Mouse (Mus musculus) hindbrain, embryonic 14.5 days (tissue): ENCODE data around the gene Cd200r2. TPM values are rescaled to one million over a fixed set of nuclear protein-coding genes. Genes with fewer than 3 reads are reported as not detected.
"Not testable (repeated sequence)": the region's sequence is repeated elsewhere in the genome, so short reads cannot be mapped to it uniquely, and the experiment has no call there.

Experiments used
- ATAC-seq: fragments of 200-750 bp; cut with Nextera tagmentation; 2 replicates; pipeline ENCODE4 v1.8.0; 2017; ENCODE audit warnings: moderate number of reproducible peaks, mild to moderate bottlenecking, moderate TSS enrichment, moderate library complexity; ENCODE audit not compliant: low FRiP score
- DNase-seq: peaks from one replicate; pipeline ENCODE4 v3.0.0-alpha.2; 2015; ENCODE audit warnings: low spot score
- H3K27ac ChIP-seq: fragments of 300-500 bp; sonication (generic); 2 replicates; pipeline ENCODE4 v1.5.1; 2014; ENCODE audit warnings: mild to moderate bottlenecking, moderate library complexity
- H3K27me3 ChIP-seq: fragments of 300-500 bp; sonication (generic); 2 replicates; pipeline ENCODE4 v1.6.1; 2014; ENCODE audit warnings: mild to moderate bottlenecking, low read length, mixed read lengths; ENCODE audit not compliant: control insufficient read depth, insufficient read depth
- H3K36me3 ChIP-seq: fragments of 300-500 bp; sonication (generic); replicated peaks from 2 replicates; pipeline ENCODE4 v1.6.1; 2014; ENCODE audit not compliant: control insufficient read depth, insufficient read depth
- H3K4me1 ChIP-seq: fragments of 300-500 bp; sonication (generic); replicated peaks from 2 replicates; pipeline ENCODE4 v1.6.1; 2014; ENCODE audit warnings: antibody characterized with exemption, low read length, mixed read lengths; ENCODE audit not compliant: control insufficient read depth, insufficient read depth
- H3K4me2 ChIP-seq: fragments of 300-500 bp; sonication (generic); replicated peaks from 2 replicates; pipeline ENCODE4 v1.6.1; 2014; ENCODE audit warnings: mild to moderate bottlenecking, moderate library complexity
- H3K4me3 ChIP-seq: fragments of 300-500 bp; sonication (generic); replicated peaks from 2 replicates; pipeline ENCODE4 v1.5.1; 2014; ENCODE audit warnings: mild to moderate bottlenecking, low read length
- H3K9ac ChIP-seq: fragments of 300-500 bp; sonication (generic); 2 replicates; pipeline ENCODE4 v1.6.1; 2014
- H3K9me3 ChIP-seq: fragments of 300-500 bp; sonication (generic); 2 replicates; pipeline ENCODE4 v1.6.1; 2016; ENCODE audit warnings: low read length; ENCODE audit not compliant: control insufficient read depth
- WGBS: fragments of 180-500 bp; shearing (Covaris S2); extraction: QIAGEN DNeasy Blood & Tissue Kit; methylation state at CpG from one replicate; pipeline ENCODE4 v1.1.7; 2014; 5-methylcytosine and 5-hydroxymethylcytosine counted together
- polyA plus RNA-seq: library from polyadenylated mRNA; unstranded; fragments of >200 nt; fragmentation: Nextera tagmentation; extraction: Ambion mirVana; gene quantifications from 2 replicates; pipeline ENCODE4 v1.2.1, GENCODE M21; 2014

Gene Cd200r2
- 0.20 TPM in 1 of 2 replicates, not detected in the other for polyA plus RNA-seq

DNA sequence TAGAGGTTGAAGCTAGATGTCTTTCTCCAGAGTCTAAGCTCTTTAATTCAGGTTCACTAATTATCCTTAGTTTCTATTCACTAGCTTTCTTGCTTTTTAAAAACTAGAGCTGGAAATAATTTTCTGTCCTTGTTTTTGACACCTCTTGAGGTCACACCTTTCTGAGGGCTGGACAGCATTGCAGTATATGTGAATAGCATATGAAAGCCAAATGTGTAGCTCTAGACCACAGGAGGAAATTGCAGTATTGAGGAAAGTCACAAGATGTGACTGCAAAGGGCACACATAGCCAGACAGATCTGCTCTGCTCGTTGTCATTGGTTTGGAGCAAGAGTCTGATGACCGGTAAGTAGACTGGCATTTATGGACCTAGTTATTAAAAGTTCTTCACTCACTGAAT is at the start of gene Cd200r2:
Gene Cd200r2 (plus strand): TSS at position 301 of the 400 bp plus-strand sequence.
- no peaks in the 10 kb centered on the region for H3K9me3 ChIP-seq
- no peak within 1 kb of the TSS for H3K4me2 ChIP-seq
- no peak within 1 kb of the TSS for H3K9ac ChIP-seq
- no peaks in the 10 kb centered on the region for H3K27me3 ChIP-seq
- 90% methylated on average over 2 of the region's 2 CpGs for WGBS
- H3K36me3 ChIP-seq: no peaks in the 10 kb centered on the region
- no peak for DNase-seq
- H3K4me1 ChIP-seq: no peaks in the 10 kb centered on the region
- no peak within 1 kb of the TSS for H3K4me3 ChIP-seq
- ATAC-seq: no peak
- no peak within 1 kb of the TSS for H3K27ac ChIP-seq

DNA sequence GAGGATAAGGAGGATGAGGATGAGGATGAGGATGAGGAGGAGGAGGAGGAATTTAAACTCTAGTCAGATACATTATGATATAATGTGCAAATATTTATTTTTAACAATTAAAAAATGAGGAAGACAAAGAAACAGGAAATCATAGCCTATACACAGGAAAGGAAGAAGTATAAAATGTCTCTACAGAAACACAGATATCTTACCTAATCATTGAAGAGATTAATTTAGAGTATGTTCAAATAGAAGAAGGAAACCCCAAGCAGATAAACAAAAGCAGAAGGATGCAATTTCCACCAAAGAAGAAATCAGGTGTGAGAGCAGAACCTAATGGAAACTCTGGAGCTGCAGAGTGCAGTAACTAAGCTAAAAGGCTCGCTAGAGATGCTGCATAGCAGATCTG is 48.9 kb upstream of the Cd200r2 start:
- DNase-seq: no peak
- no peaks in the 10 kb centered on the region for H3K27me3 ChIP-seq
- no peak overlapping the region for H3K9ac ChIP-seq
- no peak for ATAC-seq
- H3K4me2 ChIP-seq: no peak overlapping the region
- H3K9me3 ChIP-seq: no peaks in the 10 kb centered on the region
- 59% methylated on average over 1 of the region's 1 CpGs for WGBS
- no peaks in the 10 kb centered on the region for H3K4me1 ChIP-seq
- H3K4me3 ChIP-seq: no peak overlapping the region
- no peaks in the 10 kb centered on the region for H3K36me3 ChIP-seq
- no peak overlapping the region for H3K27ac ChIP-seq

DNA sequence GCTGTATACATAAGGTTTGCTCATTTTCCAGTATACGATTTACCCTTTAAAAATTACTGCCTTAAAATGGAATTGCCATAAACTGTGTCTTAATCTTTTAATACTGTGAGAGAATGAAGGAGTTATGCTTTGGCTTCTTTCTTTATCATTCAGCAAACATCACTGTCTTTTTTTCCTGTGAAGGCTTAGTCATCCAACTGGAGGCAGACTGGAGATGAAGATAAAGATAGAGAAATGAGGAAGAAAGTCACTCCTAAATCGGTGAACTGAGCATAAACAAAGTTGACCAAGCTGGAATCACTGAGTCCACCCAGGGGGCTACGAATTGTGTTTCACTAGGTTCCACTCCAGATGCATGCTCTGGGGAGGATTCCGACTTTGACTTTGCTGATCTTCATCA is 46.4 kb upstream of the Cd200r2 start:
- DNase-seq (no peak), ATAC-seq (no peak)
- Histone ChIP-seq H3K4me1 (no peaks in the 10 kb centered on the region), H3K9me3 (no peaks in the 10 kb centered on the region), H3K4me2 (no peak overlapping the region), H3K27me3 (no peaks in the 10 kb centered on the region), H3K9ac (no peak overlapping the region), H3K27ac (no peak overlapping the region), H3K36me3 (no peaks in the 10 kb centered on the region), H3K4me3 (no peak overlapping the region)
- 88% methylated on average over 4 of the region's 4 CpGs for WGBS

DNA sequence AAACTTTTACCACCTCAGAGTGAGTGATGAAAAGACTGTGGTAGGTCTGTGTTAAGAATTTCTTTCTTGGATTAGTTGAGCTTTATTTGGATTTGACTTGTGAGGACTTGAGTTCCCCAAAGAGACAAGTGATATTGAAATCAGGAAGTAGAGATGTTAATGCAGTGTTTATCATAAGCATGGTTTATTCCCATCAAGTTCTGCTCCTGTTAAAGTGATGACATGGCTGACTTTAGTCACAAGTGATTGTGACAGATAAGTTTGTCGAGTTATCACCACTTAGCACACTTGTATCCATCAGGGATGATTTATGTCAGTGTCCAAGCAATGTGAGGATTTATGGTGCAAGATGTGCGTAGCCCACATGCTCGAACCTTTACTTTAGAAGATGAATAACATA is 34.6 kb upstream of the Cd200r2 start:
- H3K36me3 ChIP-seq: no peaks in the 10 kb centered on the region
- no peak overlapping the region for H3K4me3 ChIP-seq
- no peak overlapping the region for H3K27ac ChIP-seq
- WGBS: 79% methylated on average over 3 of the region's 3 CpGs
- H3K9me3 ChIP-seq: no peaks in the 10 kb centered on the region
- H3K27me3 ChIP-seq: no peaks in the 10 kb centered on the region
- DNase-seq: no peak
- ATAC-seq: no peak
- no peak overlapping the region for H3K4me2 ChIP-seq
- H3K4me1 ChIP-seq: no peaks in the 10 kb centered on the region
- no peak overlapping the region for H3K9ac ChIP-seq

DNA sequence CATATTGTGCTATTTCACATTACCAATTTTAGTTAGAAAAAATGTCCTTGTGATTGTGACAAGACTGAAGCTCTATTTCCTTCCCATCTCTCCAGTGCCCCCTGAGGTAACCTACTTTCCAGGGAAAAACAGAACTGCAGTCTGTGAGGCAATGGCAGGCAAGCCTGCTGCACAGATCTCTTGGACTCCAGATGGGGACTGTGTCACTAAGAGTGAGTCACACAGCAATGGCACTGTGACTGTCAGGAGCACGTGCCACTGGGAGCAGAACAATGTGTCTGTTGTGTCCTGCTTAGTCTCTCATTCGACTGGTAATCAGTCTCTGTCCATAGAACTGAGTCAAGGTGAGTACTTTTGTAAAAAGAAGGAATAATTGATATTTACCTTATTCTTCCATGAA is 33.7 kb upstream of the Cd200r2 start:
- DNase-seq, H3K9me3 ChIP-seq, H3K4me3 ChIP-seq, H3K27ac ChIP-seq, H3K27me3 ChIP-seq, H3K4me1 ChIP-seq, ATAC-seq, H3K9ac ChIP-seq, H3K4me2 ChIP-seq, H3K36me3 ChIP-seq: not testable (repeated sequence)
- 53% methylated on average over 2 of the region's 2 CpGs for WGBS

DNA sequence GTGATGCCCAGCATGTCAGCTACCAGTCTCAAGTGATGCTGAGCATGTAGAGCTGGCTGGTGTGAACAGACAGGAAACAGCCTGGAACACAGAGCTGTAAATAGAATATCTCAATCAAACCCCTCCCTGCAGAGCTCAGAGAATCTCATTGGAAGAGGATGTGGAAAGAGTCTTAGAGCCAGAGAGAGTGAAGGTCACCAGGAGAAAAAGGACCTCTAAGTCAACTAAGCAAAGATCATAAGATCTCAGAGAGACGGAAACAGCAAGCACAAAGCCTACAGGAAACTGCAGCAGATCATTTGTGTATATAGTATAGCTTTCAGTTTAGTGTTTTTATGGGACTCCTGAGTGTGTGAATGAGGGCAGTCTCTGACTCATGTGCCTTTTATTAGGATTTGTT is 8.3 kb downstream of the Cd200r2 start:
- Histone ChIP-seq H3K27ac (no peak overlapping the region), H3K36me3 (no peaks in the 10 kb centered on the region), H3K4me1 (no peaks in the 10 kb centered on the region), H3K27me3 (no peaks in the 10 kb centered on the region), H3K9ac (no peak overlapping the region), H3K9me3 (no peaks in the 10 kb centered on the region), H3K4me2 (no peak overlapping the region), H3K4me3 (no peak overlapping the region)
- 86% methylated on average over 1 of the region's 1 CpGs for WGBS
- ATAC-seq: no peak
- DNase-seq: no peak

DNA sequence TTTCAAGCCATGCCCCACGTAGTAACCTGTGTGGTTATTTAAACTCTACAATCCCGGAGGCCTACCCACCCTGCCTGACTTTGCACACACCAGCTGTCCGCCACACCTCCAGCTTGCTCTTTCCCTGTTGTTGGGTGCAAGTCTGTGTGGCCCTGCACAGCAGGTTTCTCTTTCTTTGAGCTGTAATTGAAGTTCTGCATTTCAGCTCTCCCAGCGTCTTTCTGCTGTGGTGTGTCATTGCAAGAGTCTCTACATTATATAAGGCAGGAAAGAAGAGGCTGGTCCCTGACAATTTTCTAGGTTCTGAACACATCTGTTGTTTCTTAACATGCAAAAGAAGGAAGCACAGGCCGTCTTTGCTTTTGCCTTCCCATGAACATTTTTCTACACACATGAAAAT is 9.7 kb downstream of the Cd200r2 start:
- no peak for DNase-seq
- 68% methylated on average over 5 of the region's 5 CpGs for WGBS
- Histone ChIP-seq H3K4me2 (no peak overlapping the region), H3K27ac (no peak overlapping the region), H3K9ac (no peak overlapping the region), H3K27me3 (no peaks in the 10 kb centered on the region), H3K4me3 (no peak overlapping the region), H3K9me3 (no peaks in the 10 kb centered on the region), H3K4me1 (no peaks in the 10 kb centered on the region), H3K36me3 (no peaks in the 10 kb centered on the region)
- no peak for ATAC-seq

DNA sequence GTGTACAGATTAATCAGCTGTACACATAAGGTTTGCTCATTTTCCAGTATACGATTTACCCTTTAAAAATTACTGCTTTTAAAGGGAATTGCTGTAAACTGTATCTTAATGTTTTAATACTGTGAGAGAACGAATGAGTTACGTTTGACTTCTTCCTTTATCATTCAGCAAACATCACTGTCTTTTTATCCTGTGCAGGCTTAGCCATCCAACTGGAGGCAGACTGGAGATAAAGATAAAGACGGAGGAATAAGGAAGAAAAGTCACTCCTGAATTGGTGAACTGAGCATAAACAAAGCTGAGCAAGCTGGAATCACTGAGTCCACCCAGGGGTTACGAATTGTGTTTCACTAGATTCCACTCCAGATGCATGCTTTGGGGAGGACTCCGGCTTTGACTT is 10.7 kb downstream of the Cd200r2 start:
- H3K4me3 ChIP-seq: no peak overlapping the region
- H3K4me1 ChIP-seq: no peaks in the 10 kb centered on the region
- WGBS: 94% methylated on average over 6 of the region's 6 CpGs
- ATAC-seq: no peak
- H3K4me2 ChIP-seq: no peak overlapping the region
- no peaks in the 10 kb centered on the region for H3K27me3 ChIP-seq
- H3K9me3 ChIP-seq: no peaks in the 10 kb centered on the region
- no peak overlapping the region for H3K9ac ChIP-seq
- H3K27ac ChIP-seq: no peak overlapping the region
- DNase-seq: no peak
- no peaks in the 10 kb centered on the region for H3K36me3 ChIP-seq

DNA sequence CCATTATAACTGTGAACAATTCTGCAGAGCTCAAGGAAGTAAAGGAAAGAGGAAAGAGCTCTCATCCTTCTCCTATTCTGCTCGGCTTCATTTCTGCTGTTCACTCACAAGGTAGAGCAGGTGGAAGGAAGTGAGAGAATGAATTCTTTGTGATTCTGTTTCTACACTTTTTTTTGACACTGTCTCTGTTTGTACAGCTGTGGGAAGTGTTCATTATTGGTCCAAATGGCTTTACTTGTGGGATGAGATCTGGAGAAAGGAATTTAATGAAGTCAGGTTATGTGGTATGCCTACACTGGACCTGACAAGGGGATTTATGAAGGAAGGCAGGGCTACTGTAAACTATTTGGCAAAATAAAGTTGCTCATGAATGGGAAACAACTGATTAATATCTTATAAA is 23.9 kb downstream of the Cd200r2 start:
- no peak for ATAC-seq
- Histone ChIP-seq H3K4me1 (no peaks in the 10 kb centered on the region), H3K27ac (no peak overlapping the region), H3K9ac (no peak overlapping the region), H3K4me2 (no peak overlapping the region), H3K4me3 (no peak overlapping the region), H3K36me3 (no peaks in the 10 kb centered on the region), H3K27me3 (no peaks in the 10 kb centered on the region), H3K9me3 (no peaks in the 10 kb centered on the region)
- WGBS: 64% methylated on average over 1 of the region's 1 CpGs
- no peak for DNase-seq

DNA sequence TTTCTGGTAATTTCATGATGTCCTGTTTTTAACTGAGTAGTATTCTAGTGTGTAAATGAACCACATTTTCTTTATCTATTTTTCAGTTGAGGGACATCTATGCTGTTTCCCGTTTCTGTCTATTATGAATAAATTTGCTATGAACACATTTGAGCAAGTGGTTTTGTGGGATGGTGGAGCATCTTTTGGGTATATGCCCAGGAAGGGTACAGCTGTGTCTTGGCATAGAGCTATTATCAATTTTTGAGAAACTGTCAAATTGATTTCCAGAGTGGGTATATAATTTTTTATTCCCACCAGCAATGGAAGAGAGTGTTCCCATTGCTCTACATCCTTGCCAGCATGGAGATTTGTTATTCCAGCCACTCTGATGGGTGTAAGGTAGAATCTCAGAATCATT is 65.1 kb downstream of the Cd200r2 start:
- no peak overlapping the region for H3K9ac ChIP-seq
- no peak for DNase-seq
- H3K27me3 ChIP-seq: no peaks in the 10 kb centered on the region
- no peaks in the 10 kb centered on the region for H3K9me3 ChIP-seq
- no peak overlapping the region for H3K4me3 ChIP-seq
- H3K27ac ChIP-seq: no peak overlapping the region
- WGBS: 96% methylated on average over 1 of the region's 1 CpGs
- no peak for ATAC-seq
- no peak overlapping the region for H3K4me2 ChIP-seq
- H3K4me1 ChIP-seq: no peaks in the 10 kb centered on the region
- H3K36me3 ChIP-seq: no peaks in the 10 kb centered on the region
